Mouse (Mus musculus): ENCODE data around the gene Ctnna2.

DNA sequence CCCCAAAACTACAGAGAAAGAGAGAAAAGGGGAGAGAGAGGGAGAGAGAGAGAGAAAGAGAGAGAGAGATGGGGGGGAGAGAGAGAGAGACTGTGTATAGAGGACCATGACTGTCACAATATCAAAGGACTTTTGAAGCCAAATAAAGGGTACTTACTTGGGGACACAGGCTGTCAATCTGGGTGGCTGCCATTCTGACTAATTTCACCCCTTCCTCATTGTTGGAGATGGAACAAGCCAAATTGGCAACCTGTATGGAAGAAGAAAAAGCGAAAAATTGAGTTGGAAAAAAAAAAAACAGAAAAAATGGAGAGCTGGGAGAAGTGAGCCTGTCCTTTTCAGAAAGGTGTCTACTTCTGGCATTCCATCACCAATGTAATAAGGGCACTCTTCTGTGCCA, 997.8 kb downstream of the Ctnna2 start:
- TF ChIP-seq POLR2A (IDR thresholded peaks at IDR 0.05; ENCODE audit: borderline replicate concordance, extremely low read depth, low read depth, low read length) (no peak), CTCF (IDR thresholded peaks at IDR 0.05; ENCODE audit: insufficient read depth, low read length) (no peak)

Data from lung, adult 2 months (tissue).